Mouse (Mus musculus) hindbrain, embryonic 10.5 days (tissue): ENCODE results near the gene Aph1c. TPM values are rescaled to one million over a fixed set of nuclear protein-coding genes. Genes with fewer than 3 reads are reported as not detected.
"Not testable (repeated sequence)": the region's sequence is repeated elsewhere in the genome, so short reads cannot be mapped to it uniquely, and the experiment has no call there.

ENCODE experiments used
- DNase-seq: peaks from one replicate; pipeline ENCODE4 v3.0.0-alpha.2; 2017; ENCODE audit warnings: low spot score
- H3K27ac ChIP-seq: fragments of 300-500 bp; sonication (generic); 2 replicates; pipeline ENCODE4 v1.5.1; 2016; ENCODE audit warnings: mild to moderate bottlenecking, moderate library complexity
- H3K27me3 ChIP-seq: fragments of 300-500 bp; sonication (generic); 2 replicates; pipeline ENCODE4 v1.6.1; 2016; ENCODE audit warnings: mild to moderate bottlenecking; ENCODE audit not compliant: poor library complexity, insufficient read depth, severe bottlenecking
- H3K36me3 ChIP-seq: fragments of 300-500 bp; sonication (generic); 2 replicates; pipeline ENCODE4 v1.6.1; 2016; ENCODE audit warnings: mild to moderate bottlenecking, moderate library complexity
- H3K4me1 ChIP-seq: fragments of 300-500 bp; sonication (generic); replicated peaks from 2 replicates; pipeline ENCODE4 v1.6.1; 2016; ENCODE audit warnings: mild to moderate bottlenecking
- H3K4me3 ChIP-seq: fragments of 300-500 bp; sonication (generic); 2 replicates; pipeline ENCODE4 v1.5.1; 2016; ENCODE audit warnings: mild to moderate bottlenecking, moderate library complexity
- H3K9me3 ChIP-seq: fragments of 300-500 bp; sonication (generic); 2 replicates; pipeline ENCODE4 v1.6.1; 2016; ENCODE audit warnings: mild to moderate bottlenecking, moderate library complexity
- WGBS: fragments of 180-500 bp; shearing (Covaris S2); methylation state at CpG from one replicate; pipeline ENCODE4 v1.1.7; 2016; 5-methylcytosine and 5-hydroxymethylcytosine counted together
- polyA plus RNA-seq: library from polyadenylated mRNA; unstranded; fragments of >200 nt; fragmentation: Nextera tagmentation; extraction: Ambion mirVana; gene quantifications from 2 replicates; pipeline ENCODE4 v1.2.1, GENCODE M21; 2016

Gene Aph1c
- polyA plus RNA-seq = 1.3 and 1.4 TPM in 2 replicates

GRCm38 (mm10) chr9:66834318-66835096 lies at the start of gene Aph1c:
Gene Aph1c, minus strand, starts transcription at chr9:66834726.
- Histone ChIP-seq H3K36me3 (no peaks in the 10 kb centered on the region), H3K9me3 (no peaks in the 10 kb centered on the region), H3K27me3 (peaks cover 41% of the 10 kb centered on the region), H3K4me3 (peak within 1 kb of the TSS; percentile 77), H3K27ac (peak within 1 kb of the TSS; percentile 79), H3K4me1 (peaks cover 21% of the 10 kb centered on the region)
- under 1% methylated on average over 58 of the region's 58 CpGs for WGBS
- DNase-seq = peak; percentile 99

- no peaks in the 10 kb centered on the region for H3K9me3 ChIP-seq
- H3K27ac ChIP-seq = no peak overlapping the region
- no peaks in the 10 kb centered on the region for H3K27me3 ChIP-seq
- WGBS = 90% methylated on average over 5 of the region's 5 CpGs
- 0 out of 2 replicates have a peak, but pooled peaks cover under 1% of the 10 kb centered on the region for H3K36me3 ChIP-seq
- no peak overlapping the region for H3K4me3 ChIP-seq
- DNase-seq = no peak
- peaks cover 35% of the 10 kb centered on the region for H3K4me1 ChIP-seq
These were observed 49.0 kb upstream of the Aph1c start for GRCm38 (mm10) chr9:66883500-66883899.

- DNase-seq = no peak
- no peaks in the 10 kb centered on the region for H3K27me3 ChIP-seq
- WGBS = 58% methylated on average over 8 of the region's 8 CpGs
These were observed 47.9 kb upstream of the Aph1c start for GRCm38 (mm10) chr9:66882406-66882821.

DNA sequence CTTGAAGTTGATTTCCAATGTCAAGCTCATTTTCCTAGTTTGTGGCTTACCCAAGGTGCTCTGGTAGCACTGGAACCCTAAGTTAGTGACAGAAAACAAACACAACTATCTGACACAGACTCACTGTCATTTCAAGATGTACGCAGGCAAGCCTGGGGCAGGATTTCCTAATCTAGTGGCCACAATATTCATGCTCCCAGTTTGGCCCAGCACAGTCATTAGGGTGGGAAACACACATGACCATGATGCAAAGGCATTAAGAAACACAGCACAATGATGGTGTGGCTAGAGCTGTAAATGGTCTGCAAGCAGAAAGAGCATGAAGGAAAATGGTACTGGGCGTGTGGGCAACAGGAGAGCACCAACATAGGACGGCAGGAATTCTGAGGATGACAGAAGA lies 47.3 kb upstream of the Aph1c start:
- 78% methylated on average over 3 of the region's 3 CpGs for WGBS

More at GRCm38 (mm10) chr9:66882406-66882821, 47.9 kb upstream of the Aph1c start:
- Histone ChIP-seq H3K36me3 (0 out of 2 replicates have a peak, but pooled peaks cover 3% of the 10 kb centered on the region), H3K4me3 (no peak overlapping the region), H3K4me1 (peaks cover 24% of the 10 kb centered on the region), H3K9me3 (no peaks in the 10 kb centered on the region), H3K27ac (no peak overlapping the region)

DNA sequence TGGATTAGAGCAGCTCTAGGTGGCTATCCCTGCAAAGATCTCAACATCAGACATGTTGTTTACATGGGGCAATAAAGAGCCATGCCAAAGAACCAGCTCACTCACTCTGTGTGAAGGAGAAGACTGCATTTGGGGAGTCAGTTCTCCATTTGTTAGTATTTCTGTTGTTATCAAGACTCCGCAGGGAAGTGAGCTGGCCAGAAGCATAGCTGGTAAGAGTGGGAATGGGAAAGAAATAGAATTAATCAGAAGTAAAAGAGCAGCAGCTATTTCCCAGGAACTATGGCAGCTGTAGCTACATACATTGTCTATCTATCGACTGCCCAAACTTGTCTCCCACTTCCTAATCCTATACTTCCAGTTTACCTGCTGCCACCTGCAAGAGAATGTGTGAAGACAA lies 46.2 kb upstream of the Aph1c start:
- no peaks in the 10 kb centered on the region for H3K9me3 ChIP-seq

More for the DNA sequence above, 47.3 kb upstream of the Aph1c start:
- no peaks in the 10 kb centered on the region for H3K27me3 ChIP-seq
- 0 out of 2 replicates have a peak, but pooled peaks cover 3% of the 10 kb centered on the region for H3K36me3 ChIP-seq
- peaks cover 19% of the 10 kb centered on the region for H3K4me1 ChIP-seq
- no peak overlapping the region for H3K27ac ChIP-seq
- H3K4me3 ChIP-seq = no peak overlapping the region
- H3K9me3 ChIP-seq = no peaks in the 10 kb centered on the region
- DNase-seq = no peak

GRCm38 (mm10) chr9:66879486-66879885 lies 45.0 kb upstream of the Aph1c start:
- 81% methylated on average over 6 of the region's 6 CpGs for WGBS
- Histone ChIP-seq H3K4me3 (no peak overlapping the region), H3K9me3 (peaks cover 3% of the 10 kb centered on the region; the same call in 1 of the 2 replicates), H3K27me3 (no peaks in the 10 kb centered on the region), H3K27ac (no peak overlapping the region), H3K36me3 (peaks cover 9% of the 10 kb centered on the region; the same call in 1 of the 2 replicates), H3K4me1 (peaks cover 9% of the 10 kb centered on the region)
- DNase-seq = no peak

More for the DNA sequence above, 46.2 kb upstream of the Aph1c start:
- DNase-seq = no peak
- no peak overlapping the region for H3K4me3 ChIP-seq
- peaks cover 9% of the 10 kb centered on the region for H3K4me1 ChIP-seq
- no peak overlapping the region for H3K27ac ChIP-seq
- 92% methylated on average over 2 of the region's 2 CpGs for WGBS
- H3K27me3 ChIP-seq = no peaks in the 10 kb centered on the region
- 0 out of 2 replicates have a peak, but pooled peaks cover 3% of the 10 kb centered on the region for H3K36me3 ChIP-seq

DNA sequence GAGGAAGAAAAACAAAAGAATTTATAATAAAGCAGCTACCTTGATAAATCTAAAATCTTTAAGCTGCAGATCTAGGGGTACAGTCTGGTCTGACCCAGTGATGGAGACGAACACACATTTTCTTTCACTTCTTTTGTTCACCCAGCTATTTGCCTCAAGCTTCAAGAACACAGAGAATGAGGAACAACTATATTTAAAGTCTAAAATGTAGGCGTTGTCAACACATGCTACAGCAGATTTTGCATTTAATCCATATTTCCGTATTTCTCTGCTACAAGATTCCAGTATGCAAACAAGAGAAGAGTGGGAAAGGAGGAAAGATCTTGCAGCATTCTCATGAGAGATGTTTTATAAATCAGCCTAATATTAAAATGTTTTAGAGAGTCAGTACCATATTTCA lies 44.4 kb upstream of the Aph1c start:
- H3K36me3 ChIP-seq = peaks cover 14% of the 10 kb centered on the region; the same call in 1 of the 2 replicates
- no peak for DNase-seq
- 92% methylated on average over 3 of the region's 3 CpGs for WGBS

DNA sequence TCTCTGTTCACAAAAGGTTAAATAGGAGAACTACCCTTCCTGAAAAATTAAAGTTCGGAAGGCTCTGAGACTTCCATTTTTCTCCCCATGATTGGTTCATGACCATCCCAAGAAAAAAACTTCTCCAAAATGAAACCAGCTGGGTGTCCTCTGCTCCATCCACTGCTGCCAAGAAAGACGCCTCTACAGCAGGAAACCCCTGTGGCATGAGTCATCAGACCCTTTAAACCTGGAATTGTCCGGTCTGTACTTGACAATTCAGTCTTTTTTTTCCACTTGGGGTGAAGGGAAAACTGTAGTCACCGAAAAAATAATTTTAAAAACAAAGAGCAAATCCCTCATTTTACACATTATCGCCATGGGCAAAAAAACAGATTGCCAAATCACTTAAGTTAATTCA lies 42.1 kb upstream of the Aph1c start:
- H3K4me1 ChIP-seq = no peaks in the 10 kb centered on the region; the same call in 1 of the 2 replicates
- peaks cover 3% of the 10 kb centered on the region; the same call in 1 of the 2 replicates for H3K9me3 ChIP-seq
- no peak overlapping the region for H3K27ac ChIP-seq
- no peak overlapping the region for H3K4me3 ChIP-seq
- no peaks in the 10 kb centered on the region for H3K27me3 ChIP-seq
- no peak for DNase-seq
- WGBS = 88% methylated on average over 5 of the region's 5 CpGs
- H3K36me3 ChIP-seq = peaks cover 14% of the 10 kb centered on the region; the same call in 1 of the 2 replicates

More for the DNA sequence above, 44.4 kb upstream of the Aph1c start:
- Histone ChIP-seq H3K4me3 (no peak overlapping the region), H3K4me1 (peaks cover 9% of the 10 kb centered on the region), H3K27ac (no peak overlapping the region), H3K9me3 (peaks cover 3% of the 10 kb centered on the region; the same call in 1 of the 2 replicates), H3K27me3 (no peaks in the 10 kb centered on the region)

DNA sequence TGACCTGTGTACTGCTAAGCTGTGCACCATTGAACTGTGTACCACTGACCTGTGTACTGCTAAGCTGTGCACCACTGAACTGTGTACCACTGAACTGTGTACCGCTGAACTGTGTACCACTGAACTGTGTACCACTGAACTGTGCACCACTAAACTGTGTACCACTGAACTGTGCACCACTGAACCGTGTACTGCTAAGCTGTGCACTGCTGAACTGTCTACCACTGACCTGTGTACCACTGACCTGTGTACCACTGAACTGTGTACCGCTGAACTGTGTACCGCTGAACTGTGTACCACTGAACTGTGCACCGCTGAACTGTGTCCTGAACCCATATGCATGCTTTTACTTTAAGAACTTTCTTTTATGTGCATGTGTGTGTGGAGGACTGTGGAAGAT lies 39.8 kb upstream of the Aph1c start:
- H3K27me3 ChIP-seq = no peaks in the 10 kb centered on the region
- H3K36me3 ChIP-seq = peaks cover 14% of the 10 kb centered on the region; the same call in 1 of the 2 replicates
- no peak for DNase-seq
- no peaks in the 10 kb centered on the region; the same call in 1 of the 2 replicates for H3K4me1 ChIP-seq
- H3K9me3 ChIP-seq = peaks cover 3% of the 10 kb centered on the region; the same call in 1 of the 2 replicates
- H3K4me3 ChIP-seq = no peak overlapping the region
- no peak overlapping the region for H3K27ac ChIP-seq
- 97% methylated on average over 5 of the region's 5 CpGs for WGBS

GRCm38 (mm10) chr9:66873531-66873930 lies 39.0 kb upstream of the Aph1c start:
- Histone ChIP-seq H3K27me3 (no peaks in the 10 kb centered on the region), H3K9me3 (peaks cover 3% of the 10 kb centered on the region; the same call in 1 of the 2 replicates), H3K4me3 (no peak overlapping the region), H3K36me3 (peaks cover 13% of the 10 kb centered on the region; the same call in 1 of the 2 replicates), H3K4me1 (no peaks in the 10 kb centered on the region; the same call in 1 of the 2 replicates), H3K27ac (no peak overlapping the region)
- no peak for DNase-seq

GRCm38 (mm10) chr9:66873009-66873408 lies 38.5 kb upstream of the Aph1c start:
- H3K27me3 ChIP-seq, H3K4me1 ChIP-seq, H3K4me3 ChIP-seq, H3K9me3 ChIP-seq, H3K27ac ChIP-seq, DNase-seq: not testable (repeated sequence)
- 86% methylated on average over 2 of the region's 2 CpGs for WGBS
- peaks cover 10% of the 10 kb centered on the region; the same call in 1 of the 2 replicates for H3K36me3 ChIP-seq

- no peak for DNase-seq
- Histone ChIP-seq H3K36me3 (peaks cover 10% of the 10 kb centered on the region; the same call in 1 of the 2 replicates), H3K27ac (no peak overlapping the region), H3K27me3 (no peaks in the 10 kb centered on the region), H3K4me3 (no peak overlapping the region), H3K4me1 (no peaks in the 10 kb centered on the region; the same call in 1 of the 2 replicates), H3K9me3 (peaks cover 3% of the 10 kb centered on the region; the same call in 1 of the 2 replicates)
- 84% methylated on average over 10 of the region's 10 CpGs for WGBS
These were observed 37.6 kb upstream of the Aph1c start for GRCm38 (mm10) chr9:66872015-66872727.
